Mouse (Mus musculus) ES-Bruce4 (cell line): ENCODE data around the gene Gm10271.

Experiments used
- CTCF ChIP-seq: IDR thresholded peaks from one replicate; pipeline ENCODE4 v1.8.1; 2011; ENCODE audit warnings: low read depth, low read length
- EP300 ChIP-seq: IDR thresholded peaks from 2 replicates; pipeline ENCODE4 v1.6.1; 2011; ENCODE audit warnings: low read depth, low read length; ENCODE audit not compliant: insufficient read depth

- TF ChIP-seq CTCF (no peak), EP300 (no peak)
These were observed 27.5 kb downstream of the Gm10271 start for GRCm38 (mm10) chr10:116944940-116945339.
